Mouse (Mus musculus): ENCODE measurements around the gene Calhm2. TPM values are rescaled to one million over a fixed set of nuclear protein-coding genes. Genes with fewer than 3 reads are reported as not detected.

Calhm2 gene
- polyA plus RNA-seq (2012; rRNA removed; ENCODE audit: low replicate concordance), result 14.0 and 22.3 TPM in 2 replicates

GRCm38 (mm10) chr19:47137771-47138421, at the start of gene Calhm2:
Gene Calhm2, minus strand, starts transcription at chr19:47138294.

GRCm38 (mm10) chr19:47178431-47179271, 40.6 kb upstream of the Calhm2 start, which contains the start of gene Neurl1a:
Gene Neurl1a, plus strand, starts transcription at chr19:47178820.

GRCm38 (mm10) chr19:47157664-47158063, 19.6 kb upstream of the Calhm2 start, which contains the start of gene Calhm3:
Gene Calhm3, minus strand, starts transcription at chr19:47157764.

GRCm38 (mm10) chr19:47144154-47144553, 6.1 kb upstream of the Calhm2 start, which contains the start of gene Calhm1:
Gene Calhm1, minus strand, starts transcription at chr19:47144254.

GRCm38 (mm10) chr19:47090550-47091156, 47.4 kb downstream of the Calhm2 start, which contains the start of the genes Usmg5 and Pdcd11:
Gene Usmg5, minus strand, starts transcription at chr19:47090647.
Gene Pdcd11, plus strand, starts transcription at chr19:47090768.

GRCm38 (mm10) chr19:47067096-47067882, 70.8 kb downstream of the Calhm2 start, which contains the start of gene Taf5:
Gene Taf5, plus strand, starts transcription at chr19:47067746.

Other genes starting within 250 kb of the Calhm2 start
- gene Ina, start 123.6 kb downstream of the Calhm2 start, polyA plus RNA-seq (2012; rRNA removed; ENCODE audit: low replicate concordance), result 0.10 and 0.13 TPM in 2 replicates
- gene Nt5c2, start 123.1 kb downstream of the Calhm2 start, polyA plus RNA-seq (2012; rRNA removed; ENCODE audit: low replicate concordance), result 15.3 and 28.4 TPM in 2 replicates
- 4.3 and 14.3 TPM in 2 replicates for gene Pcgf6, start 87.4 kb downstream of the Calhm2 start, polyA plus RNA-seq (2012; rRNA removed; ENCODE audit: low replicate concordance)
- gene Taf5, start 70.5 kb downstream of the Calhm2 start, polyA plus RNA-seq (2012; rRNA removed; ENCODE audit: low replicate concordance), result 1.7 and 3.0 TPM in 2 replicates
- 108 and 155 TPM in 2 replicates for gene Usmg5, start 47.6 kb downstream of the Calhm2 start, polyA plus RNA-seq (2012; rRNA removed; ENCODE audit: low replicate concordance)
- 7.1 and 16.9 TPM in 2 replicates for gene Pdcd11, start 47.5 kb downstream of the Calhm2 start, polyA plus RNA-seq (2012; rRNA removed; ENCODE audit: low replicate concordance)
- gene Calhm1, start 6.0 kb upstream of the Calhm2 start, polyA plus RNA-seq (2012; rRNA removed; ENCODE audit: low replicate concordance), result not detected in 2 replicates
- gene Calhm3, start 19.5 kb upstream of the Calhm2 start, polyA plus RNA-seq (2012; rRNA removed; ENCODE audit: low replicate concordance), result not detected in 2 replicates
- 1.0 and 9.5 TPM in 2 replicates for gene Neurl1a, start 40.5 kb upstream of the Calhm2 start, polyA plus RNA-seq (2012; rRNA removed; ENCODE audit: low replicate concordance)

Data from subcutaneous adipose tissue, adult 2 months (tissue).